Mouse (Mus musculus): ENCODE results near the gene Gm13272.
"Not testable (repeated sequence)": the region's sequence is repeated elsewhere in the genome, so short reads cannot be mapped to it uniquely, and the experiment has no call there.

Gene Gm13272

GRCm38 (mm10) chr4:88785409-88785808 is 5.8 kb downstream of the Gm13272 start, which contains the start of gene Gm13276:
TSS of gene Gm13276 (plus strand) at chr4:88785709.
- DNase-seq (ENCODE audit: low read depth) = not testable (repeated sequence)

GRCm38 (mm10) chr4:88788402-88788801 is 8.8 kb downstream of the Gm13272 start, which contains the start of gene Gm13277:
TSS of gene Gm13277 (plus strand) at chr4:88788632.
- not testable (repeated sequence) for DNase-seq (ENCODE audit: low read depth)

GRCm38 (mm10) chr4:88791250-88791649 is 11.6 kb downstream of the Gm13272 start, which contains the start of gene Gm13278:
TSS of gene Gm13278 (plus strand) at chr4:88791550.
- not testable (repeated sequence) for DNase-seq (ENCODE audit: low read depth)

GRCm38 (mm10) chr4:88793936-88794675 is 14.5 kb downstream of the Gm13272 start, which contains the start of gene Gm13275:
TSS of gene Gm13275 (plus strand) at chr4:88794487.
- not testable (repeated sequence) for DNase-seq (ENCODE audit: low read depth)

GRCm38 (mm10) chr4:88797097-88797496 is 17.4 kb downstream of the Gm13272 start, which contains the start of gene Gm13279:
TSS of gene Gm13279 (plus strand) at chr4:88797397.
- not testable (repeated sequence) for DNase-seq (ENCODE audit: low read depth)

GRCm38 (mm10) chr4:88799365-88799764 is 19.7 kb downstream of the Gm13272 start, which contains the start of gene Gm13285:
TSS of gene Gm13285 (plus strand) at chr4:88799665.
- not testable (repeated sequence) for DNase-seq (ENCODE audit: low read depth)

GRCm38 (mm10) chr4:88802954-88803353 is 23.3 kb downstream of the Gm13272 start, which contains the start of gene Gm13287:
TSS of gene Gm13287 (plus strand) at chr4:88803254.
- not testable (repeated sequence) for DNase-seq (ENCODE audit: low read depth)

GRCm38 (mm10) chr4:88805231-88805630 is 25.6 kb downstream of the Gm13272 start, which contains the start of gene Gm13288:
TSS of gene Gm13288 (plus strand) at chr4:88805531.
- not testable (repeated sequence) for DNase-seq (ENCODE audit: low read depth)

- not testable (repeated sequence) for DNase-seq (ENCODE audit: low read depth)
Observed at GRCm38 (mm10) chr4:88805761-88806160, 26.1 kb downstream of the Gm13272 start.

- no peak for DNase-seq (ENCODE audit: low read depth)
Observed at GRCm38 (mm10) chr4:88815928-88816327, 36.3 kb downstream of the Gm13272 start, which contains the start of gene Ifna7. TSS of gene Ifna7 (plus strand) at chr4:88816228.

GRCm38 (mm10) chr4:88819659-88820058 is 40.0 kb downstream of the Gm13272 start, which contains the start of gene Ifna11:
TSS of gene Ifna11 (plus strand) at chr4:88819959.
- DNase-seq (ENCODE audit: low read depth) = no peak

- peak; percentile 32 for DNase-seq (ENCODE audit: low read depth)
Observed at GRCm38 (mm10) chr4:88822995-88823394, 43.3 kb downstream of the Gm13272 start.

GRCm38 (mm10) chr4:88827116-88827515 is 47.5 kb downstream of the Gm13272 start, which contains the start of gene Ifna6:
TSS of gene Ifna6 (plus strand) at chr4:88827416.
- not testable (repeated sequence) for DNase-seq (ENCODE audit: low read depth)

Data from 416B (cell line).